Mouse (Mus musculus): ENCODE data around the gene Plekhf1. TPM values are rescaled to one million over a fixed set of nuclear protein-coding genes. Genes with fewer than 3 reads are reported as not detected.

Gene Plekhf1
- polyA plus RNA-seq, 1 experiment from 2014 or later = 3.0 TPM

- ATAC-seq (replicated peaks; ENCODE audit: insufficient number of reproducible peaks, low FRiP score, low TSS enrichment, low read depth) (no peak), DNase-seq (ENCODE audit: low spot score) (no peak)
- Histone ChIP-seq H3K36me3 (replicated peaks; ENCODE audit: control insufficient read depth, insufficient read depth, low read depth, low read length) (no peaks in the 10 kb centered on the region), H3K9me3 (replicated peaks; ENCODE audit: control insufficient read depth, low read length) (no peaks in the 10 kb centered on the region), H3K27me3 (ENCODE audit: control insufficient read depth, insufficient read depth, low read length) (no peaks in the 10 kb centered on the region), H3K9ac (replicated peaks; ENCODE audit: low read length) (no peak overlapping the region), H3K4me2 (ENCODE audit: low read depth, low read length) (no peak overlapping the region), H3K4me3 (ENCODE audit: low read depth, low read length) (no peak overlapping the region), H3K27ac (replicated peaks; ENCODE audit: low read depth, low read length) (no peak overlapping the region), H3K4me1 (ENCODE audit: control insufficient read depth, insufficient read depth, low read length) (no peaks in the 10 kb centered on the region)
These were observed 25.6 kb upstream of the Plekhf1 start for GRCm38 (mm10) chr7:38253441-38253840.

GRCm38 (mm10) chr7:38251494-38252216, 23.8 kb upstream of the Plekhf1 start:
- H3K9ac ChIP-seq (replicated peaks; ENCODE audit: low read length) = no peak overlapping the region
- H3K27ac ChIP-seq (replicated peaks; ENCODE audit: low read depth, low read length) = no peak overlapping the region
- no peak for ATAC-seq (replicated peaks; ENCODE audit: insufficient number of reproducible peaks, low FRiP score, low TSS enrichment, low read depth)
- H3K4me1 ChIP-seq (ENCODE audit: control insufficient read depth, insufficient read depth, low read length) = no peaks in the 10 kb centered on the region
- H3K4me3 ChIP-seq (ENCODE audit: low read depth, low read length) = no peak overlapping the region
- 66% methylated on average over 5 of the region's 5 CpGs for WGBS
- no peak for DNase-seq (ENCODE audit: low spot score)
- H3K9me3 ChIP-seq (replicated peaks; ENCODE audit: control insufficient read depth, low read length) = no peaks in the 10 kb centered on the region
- no peak overlapping the region for H3K4me2 ChIP-seq (ENCODE audit: low read depth, low read length)
- no peaks in the 10 kb centered on the region for H3K36me3 ChIP-seq (replicated peaks; ENCODE audit: control insufficient read depth, insufficient read depth, low read depth, low read length)
- H3K27me3 ChIP-seq (ENCODE audit: control insufficient read depth, insufficient read depth, low read length) = no peaks in the 10 kb centered on the region

- Histone ChIP-seq H3K27ac (replicated peaks; ENCODE audit: low read depth, low read length) (no peak overlapping the region), H3K9ac (replicated peaks; ENCODE audit: low read length) (no peak overlapping the region), H3K4me2 (ENCODE audit: low read depth, low read length) (no peak overlapping the region), H3K4me3 (ENCODE audit: low read depth, low read length) (no peak overlapping the region), H3K36me3 (replicated peaks; ENCODE audit: control insufficient read depth, insufficient read depth, low read depth, low read length) (no peaks in the 10 kb centered on the region), H3K4me1 (ENCODE audit: control insufficient read depth, insufficient read depth, low read length) (no peaks in the 10 kb centered on the region), H3K9me3 (replicated peaks; ENCODE audit: control insufficient read depth, low read length) (no peaks in the 10 kb centered on the region), H3K27me3 (ENCODE audit: control insufficient read depth, insufficient read depth, low read length) (no peaks in the 10 kb centered on the region)
- ATAC-seq (replicated peaks; ENCODE audit: insufficient number of reproducible peaks, low FRiP score, low TSS enrichment, low read depth) = no peak
- no peak for DNase-seq (ENCODE audit: low spot score)
- 88% methylated on average over 4 of the region's 4 CpGs for WGBS
These were observed 14.6 kb upstream of the Plekhf1 start for GRCm38 (mm10) chr7:38242417-38242816.

GRCm38 (mm10) chr7:38237140-38237539, 9.3 kb upstream of the Plekhf1 start:
- no peak overlapping the region for H3K27ac ChIP-seq (replicated peaks; ENCODE audit: low read depth, low read length)
- H3K4me3 ChIP-seq (ENCODE audit: low read depth, low read length) = no peak overlapping the region
- H3K4me1 ChIP-seq (ENCODE audit: control insufficient read depth, insufficient read depth, low read length) = no peaks in the 10 kb centered on the region
- no peak overlapping the region for H3K9ac ChIP-seq (replicated peaks; ENCODE audit: low read length)
- no peaks in the 10 kb centered on the region for H3K36me3 ChIP-seq (replicated peaks; ENCODE audit: control insufficient read depth, insufficient read depth, low read depth, low read length)
- ATAC-seq (replicated peaks; ENCODE audit: insufficient number of reproducible peaks, low FRiP score, low TSS enrichment, low read depth) (no peak), DNase-seq (ENCODE audit: low spot score) (no peak)
- H3K27me3 ChIP-seq (ENCODE audit: control insufficient read depth, insufficient read depth, low read length) = no peaks in the 10 kb centered on the region
- H3K9me3 ChIP-seq (replicated peaks; ENCODE audit: control insufficient read depth, low read length) = no peaks in the 10 kb centered on the region
- H3K4me2 ChIP-seq (ENCODE audit: low read depth, low read length) = no peak overlapping the region

- Histone ChIP-seq H3K36me3 (replicated peaks; ENCODE audit: control insufficient read depth, insufficient read depth, low read depth, low read length) (no peaks in the 10 kb centered on the region), H3K27me3 (ENCODE audit: control insufficient read depth, insufficient read depth, low read length) (no peaks in the 10 kb centered on the region), H3K4me1 (ENCODE audit: control insufficient read depth, insufficient read depth, low read length) (no peaks in the 10 kb centered on the region), H3K4me2 (ENCODE audit: low read depth, low read length) (no peak overlapping the region), H3K9me3 (replicated peaks; ENCODE audit: control insufficient read depth, low read length) (no peaks in the 10 kb centered on the region), H3K27ac (replicated peaks; ENCODE audit: low read depth, low read length) (no peak overlapping the region), H3K9ac (replicated peaks; ENCODE audit: low read length) (no peak overlapping the region), H3K4me3 (ENCODE audit: low read depth, low read length) (no peak overlapping the region)
- ATAC-seq (replicated peaks; ENCODE audit: insufficient number of reproducible peaks, low FRiP score, low TSS enrichment, low read depth) (no peak), DNase-seq (ENCODE audit: low spot score) (no peak)
- 45% methylated on average over 11 of the region's 11 CpGs for WGBS
These were observed 8.7 kb upstream of the Plekhf1 start for GRCm38 (mm10) chr7:38236400-38237105.

- peaks cover 4% of the 10 kb centered on the region for H3K27me3 ChIP-seq (ENCODE audit: control insufficient read depth, insufficient read depth, low read length)
- no peak overlapping the region for H3K4me2 ChIP-seq (ENCODE audit: low read depth, low read length)
- no peaks in the 10 kb centered on the region for H3K9me3 ChIP-seq (replicated peaks; ENCODE audit: control insufficient read depth, low read length)
- 16% methylated on average over 8 of the region's 8 CpGs for WGBS
- no peak overlapping the region for H3K9ac ChIP-seq (replicated peaks; ENCODE audit: low read length)
- no peaks in the 10 kb centered on the region for H3K4me1 ChIP-seq (ENCODE audit: control insufficient read depth, insufficient read depth, low read length)
- no peak overlapping the region for H3K4me3 ChIP-seq (ENCODE audit: low read depth, low read length)
- no peak overlapping the region for H3K27ac ChIP-seq (replicated peaks; ENCODE audit: low read depth, low read length)
- H3K36me3 ChIP-seq (replicated peaks; ENCODE audit: control insufficient read depth, insufficient read depth, low read depth, low read length) = no peaks in the 10 kb centered on the region
- ATAC-seq (replicated peaks; ENCODE audit: insufficient number of reproducible peaks, low FRiP score, low TSS enrichment, low read depth) (no peak), DNase-seq (ENCODE audit: low spot score) (no peak)
These were observed 2.5 kb upstream of the Plekhf1 start for GRCm38 (mm10) chr7:38230285-38230684.

GRCm38 (mm10) chr7:38228329-38228728, 513 bp upstream of the Plekhf1 start:
- no peak overlapping the region for H3K27ac ChIP-seq (replicated peaks; ENCODE audit: low read depth, low read length)
- 26% methylated on average over 8 of the region's 8 CpGs for WGBS
- H3K9ac ChIP-seq (replicated peaks; ENCODE audit: low read length) = peak overlapping the region; percentile 32; the same call in 1 of the 2 replicates

GRCm38 (mm10) chr7:38227181-38227899, 476 bp downstream of the Plekhf1 start:
- H3K9ac ChIP-seq (replicated peaks; ENCODE audit: low read length) = peak overlapping the region; percentile 50
- H3K4me2 ChIP-seq (ENCODE audit: low read depth, low read length) = peak overlapping the region; percentile 88
- WGBS = under 1% methylated on average over 25 of the region's 25 CpGs
- no peaks in the 10 kb centered on the region for H3K9me3 ChIP-seq (replicated peaks; ENCODE audit: control insufficient read depth, low read length)
- peaks cover 4% of the 10 kb centered on the region for H3K27me3 ChIP-seq (ENCODE audit: control insufficient read depth, insufficient read depth, low read length)
- peak; percentile 74 for DNase-seq (ENCODE audit: low spot score)
- peak overlapping the region; percentile 51 for H3K4me3 ChIP-seq (ENCODE audit: low read depth, low read length)
- no peaks in the 10 kb centered on the region for H3K36me3 ChIP-seq (replicated peaks; ENCODE audit: control insufficient read depth, insufficient read depth, low read depth, low read length)
- ATAC-seq (replicated peaks; ENCODE audit: insufficient number of reproducible peaks, low FRiP score, low TSS enrichment, low read depth) = peak; percentile 61
- no peaks in the 10 kb centered on the region for H3K4me1 ChIP-seq (ENCODE audit: control insufficient read depth, insufficient read depth, low read length)
- peak overlapping the region; percentile 53; the same call in 1 of the 2 replicates for H3K27ac ChIP-seq (replicated peaks; ENCODE audit: low read depth, low read length)

More at GRCm38 (mm10) chr7:38228329-38228728, 513 bp upstream of the Plekhf1 start:
- no peaks in the 10 kb centered on the region for H3K9me3 ChIP-seq (replicated peaks; ENCODE audit: control insufficient read depth, low read length)
- H3K4me2 ChIP-seq (ENCODE audit: low read depth, low read length) = peak overlapping the region; percentile 88
- H3K4me1 ChIP-seq (ENCODE audit: control insufficient read depth, insufficient read depth, low read length) = no peaks in the 10 kb centered on the region
- H3K27me3 ChIP-seq (ENCODE audit: control insufficient read depth, insufficient read depth, low read length) = peaks cover 4% of the 10 kb centered on the region
- peak overlapping the region; percentile 51 for H3K4me3 ChIP-seq (ENCODE audit: low read depth, low read length)
- H3K36me3 ChIP-seq (replicated peaks; ENCODE audit: control insufficient read depth, insufficient read depth, low read depth, low read length) = no peaks in the 10 kb centered on the region
- no peak for ATAC-seq (replicated peaks; ENCODE audit: insufficient number of reproducible peaks, low FRiP score, low TSS enrichment, low read depth)
- DNase-seq (ENCODE audit: low spot score) = no peak

Data from embryonic facial prominence, embryonic 11.5 days (tissue).